Mouse (Mus musculus): Measurements from ENCODE around the gene Rhbdd3.
A peak's percentile ranks its signal among the peaks of the same experiment; 100 is the strongest.

Rhbdd3 gene

DNA sequence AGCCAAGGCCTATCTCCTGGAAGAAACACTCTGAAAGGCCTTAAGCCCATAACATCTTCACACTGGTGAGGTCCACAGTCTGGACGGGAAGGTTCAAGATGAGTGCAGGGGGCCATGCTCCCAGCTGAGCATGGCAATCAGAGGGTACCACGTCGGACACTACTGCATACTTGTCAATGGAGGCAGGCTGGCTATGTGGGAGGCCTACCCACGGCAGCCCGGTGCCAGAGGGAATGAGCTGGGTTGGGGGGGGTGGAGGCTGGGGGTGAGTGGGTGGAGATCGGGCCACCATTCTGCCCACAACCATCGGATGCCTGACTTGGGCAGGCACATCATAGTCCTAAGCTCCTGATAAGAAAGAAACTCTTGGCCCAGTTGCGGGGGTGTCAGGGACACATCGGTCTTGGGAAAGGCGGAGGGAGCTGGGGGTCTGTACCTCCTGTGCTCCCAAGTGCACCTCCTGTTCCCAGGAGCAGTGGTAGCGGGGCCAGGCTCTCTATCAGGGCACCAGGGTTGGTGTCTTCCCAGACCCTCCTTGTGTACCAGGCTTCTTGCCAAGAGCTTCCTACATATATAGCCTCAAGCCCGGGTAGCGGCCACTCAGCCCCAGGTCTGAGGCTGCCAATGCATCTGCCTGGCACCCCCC lies 35.7 kb upstream of the Rhbdd3 start:
- no peak for TF ChIP-seq NANOG (IDR thresholded peaks at IDR 0.05; ENCODE audit: borderline replicate concordance, low read length)
- no peak for TF ChIP-seq POU5F1 (IDR thresholded peaks at IDR 0.05; ENCODE audit: borderline replicate concordance, low read length)
- TF ChIP-seq CTCF (conservative IDR thresholded peaks at IDR 0.05; ENCODE audit: low read length), result no peak
- H3K36me3 ChIP-seq (ENCODE audit: insufficient read depth, low read length), result peaks cover 32% of the 10 kb centered on the region
- H3K27me3 ChIP-seq (ENCODE audit: insufficient read depth, low read length), result peaks cover 57% of the 10 kb centered on the region

DNA sequence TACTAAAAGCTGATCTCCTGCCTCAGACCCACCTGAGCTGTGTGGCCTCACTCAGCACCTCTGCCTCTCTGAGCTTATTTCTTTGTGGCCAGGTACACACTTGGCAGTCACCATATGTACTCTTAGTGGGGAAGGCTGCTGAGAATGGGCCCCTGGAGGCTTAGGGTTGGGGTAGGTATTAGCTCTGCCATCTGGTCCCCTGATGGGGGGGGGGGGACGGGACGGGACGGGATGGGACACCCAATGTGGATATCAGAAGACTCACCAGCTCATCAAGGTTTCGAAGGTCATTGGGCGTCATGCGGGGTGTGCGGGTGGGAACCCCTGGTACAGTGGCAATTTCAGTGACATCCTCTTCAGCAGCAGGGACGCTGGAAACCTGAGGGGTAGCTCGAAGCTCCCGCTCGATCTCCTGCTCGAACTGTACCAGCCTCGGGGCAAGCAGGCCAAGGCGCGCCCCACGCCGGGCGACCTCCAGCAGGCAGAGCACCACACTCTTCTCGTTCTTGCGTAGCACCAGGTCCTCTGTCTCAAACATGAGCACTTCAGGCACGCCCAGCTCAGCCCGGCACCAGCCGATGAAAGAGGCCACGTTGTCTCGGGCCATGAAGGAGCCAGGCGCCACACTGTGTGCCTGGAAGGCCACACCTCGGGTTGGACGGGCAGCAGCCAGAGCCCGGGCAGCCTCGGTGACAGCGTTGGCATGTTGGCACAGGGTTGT lies 35.0 kb upstream of the Rhbdd3 start:
- peaks cover 69% of the 10 kb centered on the region for H3K4me1 ChIP-seq (replicated peaks; ENCODE audit: low read depth, low read length)
- no peak for TF ChIP-seq POU5F1 (IDR thresholded peaks at IDR 0.05; ENCODE audit: borderline replicate concordance, low read length)
- TF ChIP-seq CTCF (conservative IDR thresholded peaks at IDR 0.05; ENCODE audit: low read length), result no peak
- no peak for TF ChIP-seq NANOG (IDR thresholded peaks at IDR 0.05; ENCODE audit: borderline replicate concordance, low read length)
- peaks cover 50% of the 10 kb centered on the region for H3K27me3 ChIP-seq (ENCODE audit: insufficient read depth, low read length)
- peak overlapping the region; percentile 91 for H3K4me3 ChIP-seq (replicated peaks; ENCODE audit: low read length)
- H3K36me3 ChIP-seq (ENCODE audit: insufficient read depth, low read length), result peaks cover 39% of the 10 kb centered on the region
- H3K9me3 ChIP-seq (ENCODE audit: low read length), result no peaks in the 10 kb centered on the region

More for the DNA sequence above, 35.7 kb upstream of the Rhbdd3 start:
- Histone ChIP-seq H3K4me1 (replicated peaks; ENCODE audit: low read depth, low read length) (peaks cover 71% of the 10 kb centered on the region), H3K4me3 (replicated peaks; ENCODE audit: low read length) (peak overlapping the region; percentile 91), H3K9me3 (ENCODE audit: low read length) (no peaks in the 10 kb centered on the region)

DNA sequence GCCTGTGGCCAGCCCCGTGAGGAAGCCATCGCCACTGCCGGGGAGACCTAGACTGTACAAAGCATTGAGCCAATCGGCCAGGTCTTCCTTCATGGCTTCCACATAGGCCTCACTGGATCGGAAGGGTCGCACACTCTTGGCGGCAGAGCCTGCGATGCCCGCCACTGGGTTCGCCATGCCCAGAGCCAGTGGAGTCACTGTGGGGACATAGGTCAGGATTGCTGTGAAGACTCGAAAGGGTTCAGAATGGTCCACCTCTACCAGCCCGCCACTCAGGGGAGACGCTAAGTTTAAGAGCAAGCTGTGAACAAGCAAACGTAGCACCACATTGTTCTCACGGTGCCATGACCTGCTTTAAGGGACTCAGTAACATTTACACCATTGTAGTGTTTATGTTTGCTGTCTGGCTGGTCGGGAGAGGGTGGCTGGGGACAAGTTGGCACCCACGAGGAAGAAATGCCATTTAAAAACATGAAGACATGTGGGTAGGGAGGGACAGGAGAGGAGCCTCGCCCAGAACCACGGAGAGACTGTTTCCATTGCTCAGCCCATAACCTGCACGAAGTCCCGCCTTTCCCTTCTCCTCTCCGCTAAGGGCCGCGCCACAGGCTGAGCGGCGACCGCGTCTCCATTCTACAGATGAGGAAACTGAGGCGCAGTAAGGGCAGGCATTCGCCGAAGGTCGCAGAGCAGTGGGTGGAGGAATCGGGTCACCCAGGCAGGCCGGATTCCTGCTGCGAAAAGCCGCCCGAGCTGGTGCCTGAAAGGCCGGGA lies 34.3 kb upstream of the Rhbdd3 start:
- Histone ChIP-seq H3K4me3 (replicated peaks; ENCODE audit: low read length) (peak overlapping the region; percentile 91), H3K27me3 (ENCODE audit: insufficient read depth, low read length) (peaks cover 42% of the 10 kb centered on the region), H3K36me3 (ENCODE audit: insufficient read depth, low read length) (peaks cover 47% of the 10 kb centered on the region), H3K9me3 (ENCODE audit: low read length) (no peaks in the 10 kb centered on the region), H3K4me1 (replicated peaks; ENCODE audit: low read depth, low read length) (peaks cover 62% of the 10 kb centered on the region)
- TF ChIP-seq NANOG (IDR thresholded peaks at IDR 0.05; ENCODE audit: borderline replicate concordance, low read length) (no peak), CTCF (conservative IDR thresholded peaks at IDR 0.05; ENCODE audit: low read length) (no peak), POU5F1 (IDR thresholded peaks at IDR 0.05; ENCODE audit: borderline replicate concordance, low read length) (no peak)

DNA sequence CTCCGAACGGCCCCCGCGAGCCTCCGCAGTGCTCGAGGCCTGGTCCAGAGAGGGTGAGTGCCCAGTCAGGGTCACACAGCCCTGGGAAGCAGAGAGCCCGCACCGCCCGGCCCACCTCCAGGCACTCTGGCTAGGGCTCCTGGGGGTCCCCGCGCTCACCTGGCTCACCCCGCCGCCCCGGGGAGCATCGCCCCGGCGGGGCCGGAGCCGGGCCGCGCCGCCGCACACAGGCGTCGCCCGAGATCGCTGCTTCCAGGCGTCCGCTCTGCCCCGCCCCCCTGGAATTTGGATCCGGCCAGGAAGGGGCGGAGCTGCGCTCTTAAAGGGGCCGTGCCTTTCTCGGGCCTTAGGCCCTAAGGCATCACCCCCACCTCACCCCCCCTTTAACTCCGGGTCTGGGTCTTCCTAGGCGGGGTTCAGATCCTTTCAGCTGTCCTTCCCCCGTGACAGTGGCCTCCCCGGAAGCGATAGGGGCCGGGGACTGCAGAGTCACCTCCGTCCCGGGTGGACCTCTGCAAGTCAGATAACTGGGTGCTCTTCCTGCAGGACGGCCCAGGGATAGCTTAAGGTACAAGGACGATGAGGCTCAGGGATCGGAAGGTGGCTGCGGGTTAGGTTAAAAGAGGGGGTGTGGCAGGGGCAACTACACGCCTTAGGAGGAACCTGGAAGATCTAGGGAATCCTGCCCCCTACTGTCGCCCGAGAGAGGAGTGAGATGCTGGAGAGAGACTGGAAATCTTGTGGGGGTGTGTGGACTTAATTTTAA lies 33.5 kb upstream of the Rhbdd3 start, which contains the start of gene Gas2l1:
Gene Gas2l1 (minus strand): TSS at position 272 of the 766 bp plus-strand sequence.
- peaks cover 39% of the 10 kb centered on the region for H3K27me3 ChIP-seq (ENCODE audit: insufficient read depth, low read length)

DNA sequence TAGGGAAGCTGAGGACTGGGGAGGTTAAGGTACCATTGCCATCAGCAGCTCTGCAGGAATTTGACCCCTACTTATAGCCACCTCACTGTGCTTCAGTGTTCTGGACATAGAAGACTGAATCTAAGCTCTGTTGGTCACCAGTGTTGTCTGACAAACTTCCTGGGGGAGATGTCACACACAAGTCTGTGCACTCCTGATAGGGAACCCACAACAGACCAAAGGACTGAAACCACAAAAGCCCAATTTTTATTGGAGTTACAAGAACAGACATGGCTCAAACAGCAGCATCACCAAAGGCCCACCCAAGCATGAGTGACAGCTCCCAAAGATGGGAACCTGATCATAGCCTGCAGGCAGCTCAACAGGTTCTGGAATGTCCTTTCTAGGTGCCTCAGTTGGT lies 31.7 kb upstream of the Rhbdd3 start:
- Histone ChIP-seq H3K9me3 (ENCODE audit: low read length) (no peaks in the 10 kb centered on the region), H3K36me3 (ENCODE audit: insufficient read depth, low read length) (peaks cover 62% of the 10 kb centered on the region), H3K4me1 (replicated peaks; ENCODE audit: low read depth, low read length) (peaks cover 47% of the 10 kb centered on the region), H3K4me3 (replicated peaks; ENCODE audit: low read length) (no peak overlapping the region), H3K27me3 (ENCODE audit: insufficient read depth, low read length) (peaks cover 25% of the 10 kb centered on the region)
- no peak for TF ChIP-seq CTCF (conservative IDR thresholded peaks at IDR 0.05; ENCODE audit: low read length)
- TF ChIP-seq NANOG (IDR thresholded peaks at IDR 0.05; ENCODE audit: borderline replicate concordance, low read length), result no peak
- no peak for TF ChIP-seq POU5F1 (IDR thresholded peaks at IDR 0.05; ENCODE audit: borderline replicate concordance, low read length)

More for the DNA sequence above, 33.5 kb upstream of the Rhbdd3 start, which contains the start of gene Gas2l1:
- no peak for TF ChIP-seq NANOG (IDR thresholded peaks at IDR 0.05; ENCODE audit: borderline replicate concordance, low read length)
- peak; percentile 51 for TF ChIP-seq CTCF (conservative IDR thresholded peaks at IDR 0.05; ENCODE audit: low read length)
- H3K9me3 ChIP-seq (ENCODE audit: low read length), result no peaks in the 10 kb centered on the region
- peak within 1 kb of the TSS; percentile 91 for H3K4me3 ChIP-seq (replicated peaks; ENCODE audit: low read length)
- peaks cover 53% of the 10 kb centered on the region for H3K36me3 ChIP-seq (ENCODE audit: insufficient read depth, low read length)
- H3K4me1 ChIP-seq (replicated peaks; ENCODE audit: low read depth, low read length), result peaks cover 55% of the 10 kb centered on the region

DNA sequence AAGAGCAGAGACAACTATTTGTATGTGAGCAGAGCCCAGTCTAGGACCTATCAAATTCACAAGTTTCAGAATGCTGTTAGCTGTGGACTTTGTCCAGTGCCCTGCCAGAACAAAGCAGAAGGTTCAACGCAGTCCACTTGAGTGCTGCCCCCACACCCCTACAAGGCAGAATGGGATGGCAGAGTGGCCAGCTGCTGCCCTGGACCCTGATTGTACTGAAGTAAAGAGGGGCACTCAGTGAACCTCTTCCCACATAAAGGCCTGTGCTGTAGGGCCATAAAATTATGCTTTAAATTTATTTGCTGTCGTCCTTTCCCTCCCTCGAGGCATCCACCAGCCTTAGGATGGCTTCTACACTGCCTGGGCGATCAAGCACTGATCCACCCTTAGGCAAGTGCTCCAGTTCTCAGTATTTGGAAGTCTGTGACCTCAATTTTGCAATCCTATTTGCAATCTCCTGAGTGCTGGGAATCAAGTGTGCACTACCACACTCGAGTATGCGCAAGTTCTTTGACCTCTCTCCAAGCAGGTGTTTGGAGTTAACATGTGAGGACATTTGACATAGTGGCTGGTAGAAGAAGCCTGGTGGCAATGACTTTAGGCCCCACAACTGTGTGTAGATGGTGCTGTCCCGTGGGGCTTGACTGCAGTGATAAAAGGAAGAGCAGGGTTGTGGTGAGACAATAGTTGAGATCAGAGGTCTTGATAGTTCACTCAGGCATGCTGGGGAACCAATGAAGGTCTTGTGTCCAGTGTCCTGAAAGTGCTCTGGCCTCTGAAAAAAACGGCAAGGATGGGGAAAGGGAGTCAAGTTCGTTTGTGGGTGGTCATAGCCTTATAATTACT lies 30.4 kb upstream of the Rhbdd3 start:
- Histone ChIP-seq H3K4me3 (replicated peaks; ENCODE audit: low read length) (no peak overlapping the region), H3K36me3 (ENCODE audit: insufficient read depth, low read length) (peaks cover 62% of the 10 kb centered on the region), H3K9me3 (ENCODE audit: low read length) (no peaks in the 10 kb centered on the region), H3K27me3 (ENCODE audit: insufficient read depth, low read length) (peaks cover 12% of the 10 kb centered on the region), H3K4me1 (replicated peaks; ENCODE audit: low read depth, low read length) (peaks cover 47% of the 10 kb centered on the region)
- no peak for TF ChIP-seq NANOG (IDR thresholded peaks at IDR 0.05; ENCODE audit: borderline replicate concordance, low read length)
- no peak for TF ChIP-seq POU5F1 (IDR thresholded peaks at IDR 0.05; ENCODE audit: borderline replicate concordance, low read length)
- TF ChIP-seq CTCF (conservative IDR thresholded peaks at IDR 0.05; ENCODE audit: low read length), result no peak

DNA sequence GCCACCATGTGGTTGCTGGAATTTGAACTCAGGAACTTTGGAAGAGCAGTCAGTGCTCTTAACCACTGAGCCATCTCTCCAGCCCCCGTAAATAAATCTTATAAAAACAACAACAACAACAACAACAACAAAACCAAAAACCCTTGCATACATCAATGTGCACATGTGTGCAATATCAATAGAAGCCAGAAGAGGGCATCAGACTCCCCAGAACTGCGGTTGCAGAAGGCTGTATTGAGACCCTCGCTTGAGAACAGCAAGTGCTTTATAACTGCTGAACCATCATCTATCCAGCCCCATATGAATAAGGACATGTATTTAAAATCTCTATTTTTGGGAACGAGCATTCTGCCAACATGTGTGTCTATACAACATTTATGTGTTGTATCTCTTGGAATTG lies 23.8 kb upstream of the Rhbdd3 start:
- peaks cover 91% of the 10 kb centered on the region for H3K36me3 ChIP-seq (ENCODE audit: insufficient read depth, low read length)
- TF ChIP-seq CTCF (conservative IDR thresholded peaks at IDR 0.05; ENCODE audit: low read length) (peak; percentile 68), NANOG (IDR thresholded peaks at IDR 0.05; ENCODE audit: borderline replicate concordance, low read length) (no peak)

More for the DNA sequence above, 23.8 kb upstream of the Rhbdd3 start:
- no peak overlapping the region for H3K4me3 ChIP-seq (replicated peaks; ENCODE audit: low read length)
- no peaks in the 10 kb centered on the region for H3K9me3 ChIP-seq (ENCODE audit: low read length)
- no peaks in the 10 kb centered on the region for H3K27me3 ChIP-seq (ENCODE audit: insufficient read depth, low read length)
- peaks cover 37% of the 10 kb centered on the region for H3K4me1 ChIP-seq (replicated peaks; ENCODE audit: low read depth, low read length)
